Mouse (Mus musculus): Measurements from ENCODE around the gene 9530053A07Rik.

GRCm38 (mm10) chr7:28149841-28150240 lies 20.6 kb downstream of the 9530053A07Rik start:
- TF ChIP-seq CTCF (IDR thresholded peaks at IDR 0.05; ENCODE audit: extremely low read depth, insufficient read depth, insufficient read length, insufficient replicate concordance) (no peak), POLR2A (IDR thresholded peaks at IDR 0.05; ENCODE audit: low read depth, low read length) (no peak)

All from spleen, adult 2 months (tissue).